Mouse (Mus musculus) retina, postnatal 1 day (tissue): ENCODE measurements around the gene Nr2c2ap.
A peak's percentile ranks its signal among the peaks of the same experiment; 100 is the strongest.

ENCODE experiments used
- DNase-seq: peaks from one replicate; pipeline ENCODE4 v3.0.0-alpha.2; 2012

Nr2c2ap gene

DNA sequence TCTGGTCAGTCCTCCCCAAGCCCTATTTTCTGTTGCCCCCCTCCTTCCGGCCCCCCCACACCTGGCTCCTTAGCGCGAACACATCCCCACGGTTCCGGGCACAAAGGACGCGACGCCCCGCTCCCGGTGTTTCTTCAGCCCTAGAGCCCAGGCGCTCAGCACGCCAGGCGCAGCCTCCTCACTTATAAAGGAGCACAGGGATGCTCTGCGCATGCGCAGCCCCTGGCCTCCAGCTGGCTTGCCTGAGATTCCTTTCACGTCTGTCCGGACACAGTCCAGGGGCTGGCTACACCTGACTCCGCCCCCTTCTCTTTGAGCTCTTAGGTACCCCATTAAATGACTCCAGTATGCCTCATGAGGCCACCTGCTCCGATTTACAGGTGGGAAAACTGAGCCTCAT, 10.5 kb upstream of the Nr2c2ap start, which contains the start of gene Ncan:
TSS of gene Ncan (minus strand) at position 207 of the 400 bp plus-strand sequence.
- peak; percentile 92 for DNase-seq

DNA sequence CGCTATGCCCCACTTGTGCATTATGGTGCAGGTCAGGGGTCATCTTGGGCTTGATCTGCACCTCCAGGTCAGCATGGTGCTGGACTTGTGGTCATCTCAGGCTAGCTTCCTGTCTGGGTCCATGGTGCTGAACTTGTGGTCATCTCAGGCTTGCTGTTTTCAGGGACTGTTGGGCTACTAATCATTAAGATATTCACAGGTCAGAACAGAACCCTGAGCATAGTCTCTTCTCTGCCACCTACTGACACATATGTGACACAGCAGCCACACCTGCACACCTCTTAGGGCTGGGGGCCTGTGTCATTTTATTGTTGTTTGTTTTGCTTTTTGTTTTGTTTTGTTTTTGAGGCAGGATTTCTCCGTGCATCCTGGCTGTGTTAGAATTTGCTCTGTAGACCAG, 8.3 kb upstream of the Nr2c2ap start:
- DNase-seq = no peak

DNA sequence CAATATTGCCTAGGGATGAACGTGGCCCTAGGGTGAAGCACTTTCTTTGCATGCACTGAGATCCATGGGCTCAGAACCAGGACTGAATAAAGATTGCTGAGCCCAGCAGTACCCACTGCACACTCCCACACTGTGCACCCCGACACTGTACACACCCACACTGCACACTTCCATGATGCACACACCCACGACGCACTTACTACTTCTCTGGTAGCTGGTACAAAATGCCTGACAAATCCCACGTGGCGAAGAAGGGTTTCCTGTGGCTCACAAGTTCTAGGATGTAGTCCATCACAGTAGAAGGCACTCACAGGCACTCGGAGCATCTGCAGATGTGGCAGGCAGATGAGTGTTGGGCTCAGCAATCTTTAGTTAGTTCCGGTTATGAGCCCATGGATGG, 6.1 kb upstream of the Nr2c2ap start:
- no peak for DNase-seq

DNA sequence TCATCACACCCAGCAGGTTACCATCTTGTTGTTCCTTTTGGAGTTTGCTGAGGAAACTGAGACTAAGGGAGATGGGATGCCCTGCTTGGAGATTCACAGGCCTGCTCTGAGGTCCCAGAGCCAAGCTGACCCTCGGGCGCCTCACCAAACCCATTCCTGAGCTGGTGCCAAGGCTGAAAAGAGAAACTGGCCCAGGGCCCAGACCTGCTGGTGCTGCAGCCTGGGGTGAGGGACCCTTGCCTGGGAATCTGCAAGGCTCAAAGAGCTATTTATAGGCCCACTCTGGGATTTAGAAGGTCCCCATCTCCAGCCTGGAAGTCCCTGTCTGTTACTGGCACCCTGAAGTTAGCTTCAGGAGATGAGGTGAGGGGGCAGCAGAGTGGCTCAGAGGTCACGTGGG, 2.7 kb upstream of the Nr2c2ap start:
- no peak for DNase-seq

DNA sequence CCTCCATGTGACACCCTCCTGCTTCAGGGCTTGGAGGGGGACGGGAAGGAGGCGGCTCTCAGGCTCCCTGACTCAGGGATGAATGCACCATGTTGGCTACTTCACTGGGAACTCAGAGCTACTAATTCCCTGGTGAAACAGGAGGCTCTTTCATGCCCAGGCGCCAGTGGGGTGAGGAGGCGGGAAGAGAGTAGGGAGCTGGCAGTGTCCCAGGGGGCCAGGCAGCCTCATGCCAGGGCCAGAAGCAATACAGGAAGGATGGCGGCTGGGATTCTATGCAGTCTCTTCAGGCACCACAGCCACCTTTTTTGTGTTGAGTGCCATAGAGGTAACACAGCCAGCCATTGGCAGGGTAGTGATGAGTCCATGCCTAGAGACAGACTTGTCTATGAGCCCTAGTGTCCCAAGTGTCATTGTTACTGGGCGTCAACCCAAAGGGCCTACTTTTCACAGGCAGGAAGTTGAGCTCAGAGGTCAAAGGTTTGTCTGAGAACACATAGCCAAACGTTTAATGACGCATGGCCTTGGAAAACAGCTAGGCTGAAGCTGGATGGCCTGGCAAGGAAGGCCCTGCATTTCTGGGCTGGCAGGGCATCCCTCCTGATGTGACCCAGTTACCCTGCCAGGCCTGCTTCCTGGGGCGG, 1.7 kb upstream of the Nr2c2ap start:
- DNase-seq = peak; percentile 25

DNA sequence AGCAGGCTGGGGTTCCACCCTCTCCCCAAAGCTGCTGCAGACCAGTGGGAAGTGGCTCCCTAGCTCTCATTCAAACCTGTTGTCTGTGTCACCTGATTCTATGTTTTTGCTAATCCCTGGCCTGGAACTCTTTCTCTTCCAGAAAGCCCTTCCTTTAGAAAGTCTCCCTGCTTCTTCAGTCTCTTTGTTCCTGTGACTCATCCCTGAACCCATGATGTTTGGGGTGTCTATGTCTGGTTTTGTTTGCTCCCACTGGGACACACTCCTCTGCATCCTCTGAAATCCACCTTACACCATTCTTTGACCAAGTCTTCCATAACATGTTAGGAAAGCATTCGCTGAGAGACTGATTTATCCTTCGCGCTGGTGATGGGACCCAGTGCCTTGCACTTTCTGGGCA, 1.1 kb upstream of the Nr2c2ap start:
- DNase-seq = no peak

DNA sequence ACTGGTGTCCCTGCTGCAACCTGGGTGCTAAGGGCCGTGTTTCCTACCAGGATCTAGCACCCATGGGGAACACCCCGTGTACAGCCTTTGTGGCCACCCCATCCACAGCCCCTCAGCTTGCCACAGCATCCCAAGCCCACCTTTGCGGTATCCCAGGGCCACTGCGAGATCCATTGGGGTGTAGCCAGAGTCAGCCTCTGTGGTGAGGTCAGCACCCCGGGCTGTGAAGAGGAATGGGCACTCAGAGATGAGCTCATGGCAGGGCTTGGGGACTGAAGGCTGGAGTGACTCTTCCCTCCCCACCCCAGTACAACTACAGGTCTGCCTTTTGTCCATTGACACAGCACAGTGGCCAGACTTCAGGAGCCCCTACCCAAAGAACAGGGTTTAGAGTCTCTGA, 3.0 kb downstream of the Nr2c2ap start:
- no peak for DNase-seq

DNA sequence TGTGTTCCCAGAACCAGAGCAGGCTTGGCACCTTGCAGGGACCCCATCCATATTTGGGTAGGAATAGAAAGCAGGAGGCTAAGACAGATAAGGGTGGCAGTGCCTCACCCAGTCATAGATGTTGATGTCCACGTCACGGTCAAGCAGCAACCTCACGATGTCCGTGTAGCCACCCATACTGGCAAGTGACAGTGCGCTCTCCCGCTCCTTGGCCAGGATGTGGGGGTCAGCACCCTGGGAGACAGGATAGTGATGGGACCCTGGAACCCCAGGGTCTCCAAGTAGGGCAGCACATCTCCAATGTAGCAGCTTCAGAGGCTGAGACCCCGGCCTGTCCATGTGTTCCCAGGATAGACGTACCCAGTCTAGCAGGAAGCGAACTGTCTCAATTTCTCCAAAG, 3.8 kb downstream of the Nr2c2ap start:
- DNase-seq = no peak

DNA sequence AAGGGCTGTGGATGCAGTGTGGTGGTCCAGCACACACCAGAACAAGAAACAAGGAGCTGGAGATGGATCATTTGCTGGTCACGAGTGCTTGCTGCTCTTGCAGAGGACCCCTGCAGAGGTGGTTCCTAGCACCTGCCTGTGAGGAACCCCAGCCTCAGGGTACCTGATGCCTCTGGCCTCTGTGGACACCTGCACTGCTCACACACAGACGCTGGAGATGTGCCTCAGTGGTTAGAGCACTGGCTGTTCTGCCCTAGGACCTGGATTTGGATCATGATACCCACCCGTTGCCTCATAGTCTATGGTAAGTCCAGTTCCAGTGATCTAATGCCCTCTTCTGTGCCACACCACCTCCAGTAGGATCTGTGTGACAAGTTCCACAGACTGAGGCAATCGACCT, 5.5 kb downstream of the Nr2c2ap start:
- no peak for DNase-seq

DNA sequence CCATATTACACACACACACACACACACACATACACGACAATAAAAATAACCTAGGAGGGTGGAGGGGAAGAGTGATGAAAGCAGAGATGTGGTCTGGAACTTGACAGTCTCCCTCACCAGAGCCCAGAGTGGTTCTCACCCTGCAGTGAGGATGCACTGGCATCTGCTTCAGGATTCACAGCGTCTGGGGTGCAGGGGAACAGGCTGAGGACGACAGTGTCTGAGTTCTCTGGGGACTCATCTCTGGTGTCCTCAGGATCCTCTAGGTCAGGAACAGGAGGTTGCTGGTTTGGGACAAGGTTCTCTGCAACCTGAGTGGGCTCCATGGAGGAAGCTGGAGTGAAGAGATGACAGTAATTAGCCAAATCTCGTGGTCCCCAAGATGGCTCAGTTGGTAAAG, 6.8 kb downstream of the Nr2c2ap start:
- no peak for DNase-seq

DNA sequence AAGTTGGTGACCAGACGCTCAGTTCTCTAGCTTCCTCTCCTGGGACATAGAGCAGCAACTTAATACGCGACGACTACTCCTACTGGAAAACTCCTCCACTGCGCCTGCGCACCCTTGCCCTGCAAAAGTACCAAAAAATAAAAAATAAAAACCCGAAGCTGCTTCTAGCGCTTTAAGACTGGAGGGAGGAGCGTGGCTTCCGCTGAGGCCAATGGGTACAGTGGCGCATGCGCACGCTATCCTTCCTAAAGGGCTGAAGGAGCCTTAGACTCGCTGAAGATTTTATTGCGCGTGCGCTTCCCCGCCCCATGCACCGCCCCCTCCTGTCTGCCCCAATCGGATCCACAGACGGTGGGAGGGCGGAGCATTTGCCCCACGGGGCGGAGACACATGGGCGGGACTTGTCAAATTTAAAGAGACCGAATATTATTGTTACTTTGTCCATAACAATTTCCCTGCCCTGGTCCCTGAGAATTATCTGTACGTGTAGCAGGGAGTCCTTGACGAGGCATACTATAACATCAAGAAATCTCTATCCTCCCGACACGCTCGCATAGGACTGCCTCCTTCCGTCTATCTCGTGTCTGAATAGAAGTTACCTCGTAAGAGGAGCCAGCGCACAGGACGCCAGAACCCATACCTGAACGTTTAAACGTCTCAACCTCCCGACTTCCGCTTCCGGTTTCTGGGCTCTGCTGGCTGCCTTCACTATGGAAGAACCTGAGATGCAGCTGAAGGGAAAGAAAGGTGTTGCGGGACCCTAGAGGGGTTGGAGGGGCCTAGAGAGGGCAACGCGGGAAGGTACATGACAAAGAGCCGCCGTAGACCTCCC, 8.1 kb downstream of the Nr2c2ap start, which contains the start of the genes Rfxank, Borcs8 and Mef2b:
TSS of gene Rfxank (minus strand) at position 129 of the 832 bp plus-strand sequence.
TSS of gene Borcs8 (plus strand) at position 474 of the 832 bp plus-strand sequence.
TSS of gene Mef2b (plus strand) at position 686 of the 832 bp plus-strand sequence.
- DNase-seq = peak; percentile 99

DNA sequence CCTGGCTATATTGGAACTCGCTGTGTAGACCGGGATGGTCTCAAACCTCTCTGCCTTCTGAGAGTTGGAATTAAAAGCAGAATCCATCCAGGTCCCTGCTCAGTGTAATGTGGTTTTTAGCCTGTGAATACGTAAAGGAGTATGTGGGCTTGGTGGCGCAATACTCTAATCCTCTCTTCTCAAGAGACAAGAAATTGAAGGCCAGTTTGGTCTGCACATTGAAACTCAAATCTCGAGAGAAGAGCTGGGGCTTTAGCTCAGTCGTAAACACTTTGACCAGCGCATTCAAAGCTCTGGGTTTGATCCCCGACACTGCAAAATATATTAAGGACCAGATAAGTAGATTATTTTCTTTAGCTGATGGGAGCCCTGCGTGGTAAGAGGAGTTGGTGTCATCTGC, 8.8 kb downstream of the Nr2c2ap start:
- DNase-seq = peak; percentile 29

DNA sequence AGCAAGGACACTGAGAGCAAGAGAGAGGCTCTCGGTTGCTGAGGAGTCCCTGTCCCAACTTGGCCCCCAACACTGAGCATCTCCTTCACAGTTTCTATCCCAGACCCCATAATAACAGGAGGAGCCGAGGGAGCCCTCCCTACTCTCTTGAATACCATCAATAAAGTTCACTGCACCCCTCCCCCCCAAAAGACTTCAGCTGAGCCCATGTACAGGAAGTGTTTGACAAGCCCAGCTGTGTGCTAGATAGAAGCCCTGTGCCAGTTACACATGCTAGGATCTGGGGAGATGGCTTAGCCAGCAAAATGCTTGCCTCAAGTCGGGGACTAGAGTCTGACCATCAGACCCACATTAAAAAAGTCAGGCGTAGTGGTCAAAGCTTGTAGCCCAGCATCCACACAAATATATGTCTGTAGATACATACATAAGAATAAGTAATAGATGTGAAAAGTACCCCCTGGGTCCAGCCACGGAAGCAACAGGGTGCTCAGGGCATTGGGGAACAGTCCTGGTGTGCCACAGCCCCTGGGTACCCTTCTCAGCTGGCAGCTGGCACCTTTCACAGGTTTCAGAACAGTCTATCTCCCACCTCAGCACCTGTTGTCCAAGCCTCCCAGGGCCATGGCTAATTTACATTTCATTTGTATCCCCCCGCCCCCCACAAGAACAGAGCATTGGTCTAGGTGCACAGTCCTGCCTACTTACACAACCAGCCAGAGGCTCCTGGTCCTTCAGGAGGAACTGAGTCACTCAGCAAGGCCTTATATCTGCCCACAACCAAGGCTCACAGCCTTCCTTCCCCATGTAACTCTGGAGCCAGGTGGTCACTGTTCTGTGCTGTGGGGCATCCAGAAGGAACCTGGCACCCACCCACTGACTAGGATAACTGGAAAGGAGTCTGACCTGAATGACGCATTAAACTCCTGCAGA, 16.8 kb downstream of the Nr2c2ap start:
- DNase-seq = no peak

DNA sequence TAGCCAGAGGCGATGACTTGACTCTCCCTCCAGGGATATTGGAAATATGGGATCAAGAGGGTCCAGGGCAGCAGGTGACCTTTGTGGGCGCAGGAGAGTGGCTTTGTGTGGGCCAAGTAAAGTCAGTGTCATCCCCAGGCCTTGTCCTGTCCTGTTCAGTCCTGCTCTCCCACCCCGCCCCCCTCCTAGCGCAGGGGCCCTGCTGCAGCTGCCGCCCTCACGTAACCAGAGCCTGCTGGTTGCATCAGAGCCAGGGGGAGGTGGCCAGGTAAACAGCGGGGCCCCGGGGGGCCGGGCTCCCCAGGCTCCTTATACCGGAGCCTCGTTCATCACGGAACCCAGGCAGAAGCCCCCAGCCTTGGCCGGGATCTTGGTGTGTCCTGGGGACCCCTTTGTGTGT, 19.0 kb downstream of the Nr2c2ap start:
- DNase-seq = no peak

DNA sequence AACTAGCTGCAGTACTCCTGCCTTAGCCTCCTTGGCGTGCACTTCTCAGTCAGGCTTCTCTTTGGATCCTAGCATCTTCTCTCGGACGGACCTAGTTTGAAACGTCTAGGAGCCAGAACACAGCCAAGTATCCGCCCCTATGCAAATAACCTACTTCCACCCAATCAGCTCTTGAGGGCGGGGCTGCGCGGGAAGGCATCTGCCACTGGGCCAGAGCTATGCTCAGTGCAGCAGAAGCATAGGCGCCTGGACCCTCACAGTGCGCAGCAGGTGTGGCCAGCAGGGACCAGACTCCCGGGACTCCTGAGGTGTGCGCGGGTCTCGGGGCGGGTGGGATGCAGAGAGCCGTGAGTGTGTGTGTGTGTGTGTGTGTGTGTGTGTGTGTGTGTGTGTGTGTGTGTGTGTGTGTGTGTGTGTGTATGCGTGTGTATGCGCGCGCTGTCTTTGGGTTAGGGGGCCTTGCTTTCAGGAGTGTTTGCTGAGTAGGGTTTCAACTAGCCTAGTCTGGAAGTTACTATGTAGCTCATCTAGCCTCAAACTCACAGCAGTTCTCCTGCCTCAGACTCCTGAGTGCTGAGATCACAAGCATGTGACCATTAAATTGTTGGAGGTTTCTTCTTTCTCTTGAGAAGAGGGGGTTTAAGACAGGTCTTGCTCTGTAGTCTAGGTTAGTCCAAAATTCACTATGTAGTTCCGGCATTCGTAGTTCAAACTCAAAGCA, 21.6 kb downstream of the Nr2c2ap start:
- peak; percentile 94 for DNase-seq

DNA sequence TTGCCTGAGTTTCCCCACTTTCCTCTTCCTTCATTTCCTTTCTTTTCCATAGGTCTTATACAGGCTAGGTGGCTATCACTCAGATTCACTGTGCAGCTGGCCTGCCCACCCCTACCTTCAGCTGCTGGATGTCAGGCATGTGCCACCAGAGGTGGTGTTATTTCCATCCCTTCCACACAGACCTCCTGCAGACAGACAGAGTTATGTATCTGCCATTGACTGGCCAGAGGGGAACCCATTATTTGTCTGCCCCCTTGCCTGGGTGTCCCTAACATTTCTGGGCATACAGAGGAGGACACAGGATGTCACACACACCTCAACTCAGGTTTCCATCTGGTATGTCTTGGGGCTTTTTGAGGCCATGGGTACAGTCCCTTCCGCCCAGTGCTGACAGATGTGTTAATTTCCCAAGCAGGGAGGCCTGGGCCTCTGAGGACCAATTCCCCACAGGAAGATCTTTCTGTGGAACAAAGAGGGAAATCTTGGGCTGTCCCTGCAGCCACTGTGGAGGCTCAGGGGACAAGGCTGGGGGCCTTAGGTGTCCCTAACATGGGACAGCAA, 26.2 kb downstream of the Nr2c2ap start:
- no peak for DNase-seq

DNA sequence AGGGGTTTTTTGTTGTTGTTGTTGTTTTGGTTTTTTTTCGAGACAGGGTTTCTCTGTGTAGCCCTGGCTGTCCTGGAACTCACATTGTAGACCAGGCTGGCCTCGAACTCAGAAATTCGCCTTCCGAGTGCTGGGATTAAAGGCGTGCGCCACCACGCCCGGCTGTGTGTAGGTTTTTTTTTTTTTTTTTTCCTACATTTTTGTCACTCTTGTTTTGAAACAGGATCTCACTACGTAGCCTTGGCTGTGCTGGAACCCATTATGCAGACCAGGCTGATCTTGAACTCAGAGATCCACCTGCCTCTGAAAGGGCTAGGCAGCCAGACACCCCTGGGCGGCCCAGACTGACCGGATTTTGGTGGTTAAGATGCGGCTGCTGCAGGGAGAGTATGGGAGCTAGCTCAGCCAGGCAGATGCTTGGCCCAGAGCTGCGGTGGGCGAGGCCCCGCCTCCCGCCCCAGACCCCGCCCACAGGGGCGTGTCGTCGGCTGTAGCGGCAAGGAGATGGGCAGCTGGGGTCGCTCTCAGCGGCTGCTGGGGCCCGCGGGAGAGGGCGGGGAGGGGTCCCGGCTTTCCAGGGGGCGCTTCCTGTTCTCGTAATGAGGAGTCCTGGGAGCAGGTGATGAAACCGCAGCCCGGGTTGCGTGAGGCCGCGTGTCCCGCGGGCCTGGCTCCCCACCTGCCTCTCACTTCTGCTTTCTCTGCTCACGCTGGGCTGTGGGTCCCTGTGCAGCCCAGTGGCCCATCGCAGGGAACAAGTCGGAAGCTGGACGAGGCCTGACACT, 27.1 kb downstream of the Nr2c2ap start:
- peak; percentile 93 for DNase-seq

DNA sequence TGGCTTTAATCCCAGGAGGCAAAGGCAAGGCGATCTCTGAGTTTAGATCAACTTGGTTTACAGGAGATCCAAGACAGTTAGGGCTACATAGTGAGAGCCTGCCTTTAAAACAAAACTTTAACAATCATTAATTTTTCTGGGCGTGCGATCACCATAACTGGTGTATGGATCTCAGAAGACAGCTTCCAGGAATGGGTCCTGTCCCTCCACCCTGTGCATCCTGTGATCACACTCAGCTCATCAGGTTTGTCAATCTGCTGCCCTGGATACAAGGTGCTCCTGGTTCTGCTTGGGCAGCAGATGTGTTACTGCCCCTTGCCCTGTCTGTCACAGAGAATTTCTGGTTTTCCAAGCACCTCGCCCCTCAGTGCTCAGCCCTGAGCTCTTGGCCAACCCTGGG, 28.1 kb downstream of the Nr2c2ap start:
- no peak for DNase-seq

DNA sequence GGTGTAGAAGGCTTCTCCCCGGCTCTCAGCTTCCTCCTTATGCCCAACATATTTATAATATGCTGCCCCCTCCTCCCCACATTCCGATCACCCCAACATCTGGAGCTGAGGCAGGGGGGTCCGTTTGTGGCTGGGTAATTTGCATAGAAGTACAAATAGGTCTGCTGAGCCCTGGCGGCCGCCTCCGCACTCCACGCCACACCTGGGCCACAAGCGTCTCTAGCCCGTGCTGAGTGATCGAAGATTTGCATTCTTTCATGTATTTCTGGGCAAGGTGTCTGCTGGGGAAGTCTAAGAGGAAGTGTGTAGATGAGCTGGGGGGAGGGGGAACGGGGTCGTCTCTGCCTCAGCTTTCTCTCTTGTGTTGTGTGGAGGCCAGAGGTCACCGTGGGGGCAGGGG, 28.9 kb downstream of the Nr2c2ap start:
- no peak for DNase-seq

DNA sequence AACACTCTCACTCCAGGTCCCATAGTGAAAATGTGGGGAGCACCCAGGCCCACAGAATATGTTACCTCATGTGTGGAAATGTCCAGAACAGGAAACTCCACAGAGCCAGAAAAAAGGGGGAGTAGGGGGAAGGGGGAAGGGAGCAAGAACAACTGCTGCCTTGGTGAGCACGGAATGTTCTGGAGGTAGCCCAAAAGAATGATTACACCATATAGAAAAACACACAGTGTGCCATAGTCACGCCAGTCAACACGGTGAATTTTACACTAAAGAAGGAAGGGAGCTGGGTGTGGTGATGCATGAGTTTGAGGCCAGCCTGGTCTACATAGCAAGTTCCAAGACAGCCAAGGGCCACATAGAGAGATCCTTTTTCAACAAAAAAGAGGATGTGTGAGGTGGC, 32.2 kb downstream of the Nr2c2ap start:
- DNase-seq = no peak

DNA sequence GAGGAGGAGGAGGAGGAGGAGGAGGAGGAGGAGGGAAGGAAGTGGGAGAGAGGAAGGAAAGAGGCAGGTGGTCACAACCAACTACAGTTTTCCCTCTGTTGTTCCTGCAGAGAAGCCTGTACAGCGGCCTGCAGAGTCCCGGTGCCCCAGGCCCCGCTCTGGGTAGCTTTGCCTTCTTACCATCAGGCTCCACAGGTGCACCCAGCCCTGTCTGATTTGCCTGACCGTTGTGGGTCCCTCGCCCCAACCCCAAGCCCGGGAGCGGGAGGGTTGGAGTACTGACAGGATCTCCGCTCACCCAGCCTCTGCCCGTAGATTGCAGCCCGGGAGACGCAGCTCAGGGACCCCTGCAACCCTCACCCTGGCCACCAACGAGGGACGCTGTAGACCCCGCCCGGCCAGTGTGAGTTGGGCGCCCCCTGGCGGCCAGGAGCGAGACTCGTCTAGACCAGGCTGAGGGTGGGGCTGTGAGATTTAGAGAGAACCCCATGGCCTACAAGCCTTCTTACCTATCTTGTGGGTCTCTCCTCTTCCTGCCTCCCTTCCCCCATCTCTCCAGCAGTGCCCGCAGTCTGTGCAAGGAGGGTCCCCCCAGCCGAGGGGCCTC, 35.5 kb downstream of the Nr2c2ap start:
- peak; percentile 87 for DNase-seq
